Mouse (Mus musculus) stomach, embryonic 16.5 days (tissue): ENCODE data around the gene Snta1. TPM values are rescaled to one million over a fixed set of nuclear protein-coding genes. Genes with fewer than 3 reads are reported as not detected.

ENCODE experiments used
- ATAC-seq: fragments of 200-750 bp; cut with Nextera tagmentation; 2 replicates; pipeline ENCODE4 v1.8.0; 2017; ENCODE audit warnings: moderate number of reproducible peaks, moderate TSS enrichment; ENCODE audit not compliant: insufficient read depth, low FRiP score
- H3K27ac ChIP-seq: fragments of 300-500 bp; sonication (generic); 2 replicates; pipeline ENCODE4 v1.5.1; 2014; ENCODE audit warnings: low read length
- H3K27me3 ChIP-seq: fragments of 300-500 bp; sonication (generic); 2 replicates; pipeline ENCODE4 v1.6.1; 2014; ENCODE audit warnings: low read length, control low read depth, mixed read lengths; ENCODE audit not compliant: control insufficient read depth, insufficient read depth
- H3K36me3 ChIP-seq: fragments of 300-500 bp; sonication (generic); 2 replicates; pipeline ENCODE4 v1.6.1; 2014; ENCODE audit warnings: low read length; ENCODE audit not compliant: control insufficient read depth, insufficient read depth
- H3K4me1 ChIP-seq: fragments of 300-500 bp; sonication (generic); 2 replicates; pipeline ENCODE4 v1.6.1; 2014; ENCODE audit warnings: low read length, control low read depth, mixed read lengths; ENCODE audit not compliant: control insufficient read depth, insufficient read depth
- H3K4me2 ChIP-seq: fragments of 300-500 bp; sonication (generic); 2 replicates; pipeline ENCODE4 v1.6.1; 2014; ENCODE audit warnings: low read depth, low read length, mixed read lengths
- H3K4me3 ChIP-seq: fragments of 300-500 bp; sonication (generic); replicated peaks from 2 replicates; pipeline ENCODE4 v1.5.1; 2014; ENCODE audit warnings: mild to moderate bottlenecking, low read length
- H3K9ac ChIP-seq: fragments of 300-500 bp; sonication (generic); 2 replicates; pipeline ENCODE4 v1.6.1; 2014; ENCODE audit warnings: low read length
- H3K9me3 ChIP-seq: fragments of 300-500 bp; sonication (generic); replicated peaks from 2 replicates; pipeline ENCODE4 v1.6.1; 2016; ENCODE audit warnings: low read length, control low read depth; ENCODE audit not compliant: control insufficient read depth
- WGBS: fragments of 180-500 bp; shearing (Covaris S2); extraction: QIAGEN DNeasy Blood & Tissue Kit; methylation state at CpG from one replicate; pipeline ENCODE4 v1.1.7; 2014; 5-methylcytosine and 5-hydroxymethylcytosine counted together
- polyA plus RNA-seq: library from polyadenylated mRNA; unstranded; fragments of >200 nt; fragmentation: Nextera tagmentation; extraction: Ambion mirVana; gene quantifications from 2 replicates; pipeline ENCODE4 v1.2.1, GENCODE M21; 2015

Snta1 gene
- polyA plus RNA-seq, 1 experiment from 2014 or later = 7.9 TPM

GRCm38 (mm10) chr2:154417107-154417506, 9.2 kb upstream of the Snta1 start:
- Histone ChIP-seq H3K4me1 (no peaks in the 10 kb centered on the region), H3K4me2 (no peak overlapping the region), H3K27ac (no peak overlapping the region), H3K4me3 (no peak overlapping the region), H3K9me3 (no peaks in the 10 kb centered on the region), H3K9ac (no peak overlapping the region), H3K36me3 (no peaks in the 10 kb centered on the region), H3K27me3 (no peaks in the 10 kb centered on the region)
- ATAC-seq = no peak
- WGBS = 18% methylated on average over 3 of the region's 3 CpGs

GRCm38 (mm10) chr2:154412018-154412666, 4.2 kb upstream of the Snta1 start:
- H3K27ac ChIP-seq = no peak overlapping the region
- H3K9me3 ChIP-seq = no peaks in the 10 kb centered on the region
- no peak overlapping the region for H3K4me2 ChIP-seq
- no peak overlapping the region for H3K4me3 ChIP-seq
- H3K4me1 ChIP-seq = peaks cover 4% of the 10 kb centered on the region
- H3K36me3 ChIP-seq = no peaks in the 10 kb centered on the region
- no peak overlapping the region for H3K9ac ChIP-seq
- no peak for ATAC-seq
- WGBS = 63% methylated on average over 7 of the region's 7 CpGs
- H3K27me3 ChIP-seq = no peaks in the 10 kb centered on the region; the same call in 1 of the 2 replicates

- Histone ChIP-seq H3K27ac (no peak overlapping the region), H3K4me1 (peaks cover 4% of the 10 kb centered on the region), H3K27me3 (no peaks in the 10 kb centered on the region; the same call in 1 of the 2 replicates), H3K4me3 (no peak overlapping the region), H3K9me3 (no peaks in the 10 kb centered on the region), H3K4me2 (no peak overlapping the region), H3K36me3 (no peaks in the 10 kb centered on the region), H3K9ac (no peak overlapping the region)
- WGBS = 46% methylated on average over 2 of the region's 2 CpGs
- no peak for ATAC-seq
These were observed 2.5 kb upstream of the Snta1 start for GRCm38 (mm10) chr2:154410355-154410754.

GRCm38 (mm10) chr2:154407063-154407642, 746 bp downstream of the Snta1 start:
- H3K27ac ChIP-seq = no peak overlapping the region
- peak overlapping the region; percentile 76 for H3K4me3 ChIP-seq
- no peaks in the 10 kb centered on the region for H3K36me3 ChIP-seq
- WGBS = 27% methylated on average over 11 of the region's 11 CpGs
- no peaks in the 10 kb centered on the region; the same call in 1 of the 2 replicates for H3K27me3 ChIP-seq
- no peak for ATAC-seq
- peak overlapping the region; percentile 80 for H3K9ac ChIP-seq
- H3K9me3 ChIP-seq = no peaks in the 10 kb centered on the region
- peaks cover 14% of the 10 kb centered on the region for H3K4me1 ChIP-seq
- H3K4me2 ChIP-seq = peak overlapping the region; percentile 86

GRCm38 (mm10) chr2:154405447-154405994, 2.4 kb downstream of the Snta1 start:
- Histone ChIP-seq H3K4me3 (no peak overlapping the region), H3K27ac (no peak overlapping the region), H3K9ac (no peak overlapping the region), H3K27me3 (no peaks in the 10 kb centered on the region; the same call in 1 of the 2 replicates), H3K9me3 (no peaks in the 10 kb centered on the region), H3K4me1 (peaks cover 14% of the 10 kb centered on the region), H3K4me2 (no peak overlapping the region), H3K36me3 (no peaks in the 10 kb centered on the region)
- WGBS = 65% methylated on average over 5 of the region's 5 CpGs
- ATAC-seq = no peak

GRCm38 (mm10) chr2:154402811-154403210, 5.1 kb downstream of the Snta1 start:
- H3K4me3 ChIP-seq = no peak overlapping the region
- no peaks in the 10 kb centered on the region for H3K27me3 ChIP-seq
- no peaks in the 10 kb centered on the region for H3K9me3 ChIP-seq
- H3K4me1 ChIP-seq = peaks cover 14% of the 10 kb centered on the region
- WGBS = 6% methylated on average over 7 of the region's 7 CpGs
- H3K9ac ChIP-seq = peak overlapping the region; percentile 31; the same call in 1 of the 2 replicates
- H3K4me2 ChIP-seq = no peak overlapping the region; the same call in 1 of the 2 replicates
- peak overlapping the region; percentile 46; the same call in 1 of the 2 replicates for H3K27ac ChIP-seq
- H3K36me3 ChIP-seq = no peaks in the 10 kb centered on the region
- ATAC-seq = peak; percentile 83

- no peaks in the 10 kb centered on the region for H3K36me3 ChIP-seq
- H3K9me3 ChIP-seq = no peaks in the 10 kb centered on the region
- no peak overlapping the region for H3K4me2 ChIP-seq
- H3K4me1 ChIP-seq = peaks cover 10% of the 10 kb centered on the region
- no peak overlapping the region for H3K27ac ChIP-seq
- no peak for ATAC-seq
- H3K27me3 ChIP-seq = no peaks in the 10 kb centered on the region
- 58% methylated on average over 1 of the region's 1 CpGs for WGBS
- H3K9ac ChIP-seq = no peak overlapping the region
- no peak overlapping the region for H3K4me3 ChIP-seq
These were observed 5.9 kb downstream of the Snta1 start for GRCm38 (mm10) chr2:154401976-154402375.

- Histone ChIP-seq H3K4me1 (peaks cover 10% of the 10 kb centered on the region), H3K36me3 (no peaks in the 10 kb centered on the region), H3K27ac (no peak overlapping the region), H3K4me3 (no peak overlapping the region), H3K9ac (no peak overlapping the region), H3K27me3 (no peaks in the 10 kb centered on the region), H3K4me2 (no peak overlapping the region), H3K9me3 (no peaks in the 10 kb centered on the region)
- 81% methylated on average over 2 of the region's 2 CpGs for WGBS
- ATAC-seq = no peak
These were observed 8.6 kb downstream of the Snta1 start for GRCm38 (mm10) chr2:154399325-154399724.

GRCm38 (mm10) chr2:154398267-154398666, 9.6 kb downstream of the Snta1 start:
- no peak overlapping the region for H3K4me3 ChIP-seq
- WGBS = 72% methylated on average over 7 of the region's 7 CpGs
- peaks cover 4% of the 10 kb centered on the region for H3K4me1 ChIP-seq
- H3K9ac ChIP-seq = no peak overlapping the region
- no peak overlapping the region for H3K27ac ChIP-seq
- no peak for ATAC-seq
- H3K4me2 ChIP-seq = no peak overlapping the region
- no peaks in the 10 kb centered on the region for H3K27me3 ChIP-seq
- no peaks in the 10 kb centered on the region for H3K9me3 ChIP-seq
- no peaks in the 10 kb centered on the region for H3K36me3 ChIP-seq
